Mouse (Mus musculus) lung, postnatal 0 days (tissue): ENCODE results near the gene Phactr1.

Source experiments
- CTCF ChIP-seq: IDR thresholded peaks from 2 replicates; pipeline ENCODE4 v1.5.1; 2016; ENCODE audit warnings: antibody characterized with exemption, mild to moderate bottlenecking
- EP300 ChIP-seq: IDR thresholded peaks from 2 replicates; pipeline ENCODE4 v1.6.1; 2016; ENCODE audit warnings: antibody characterized with exemption, mild to moderate bottlenecking, control low read depth

DNA sequence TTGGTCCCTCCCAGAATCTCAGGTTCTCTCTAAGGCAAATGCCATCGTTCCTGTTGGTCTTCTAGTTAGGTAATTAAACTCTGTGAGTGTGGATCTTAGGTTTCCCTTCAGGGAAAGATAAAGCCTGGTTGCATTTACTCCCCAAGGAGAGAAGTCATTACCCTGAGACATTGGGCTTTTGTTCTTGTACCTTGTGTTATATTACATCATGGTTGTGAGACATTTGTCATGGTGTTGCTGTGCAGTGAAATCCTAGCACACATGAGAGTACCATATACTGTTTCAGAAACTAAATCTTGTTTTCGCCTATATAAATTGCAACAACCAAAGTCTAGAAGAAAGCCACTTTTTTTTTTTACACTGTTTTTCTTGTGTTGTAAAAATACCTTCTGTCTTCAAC is 93.6 kb downstream of the Phactr1 start:
- no peak for TF ChIP-seq CTCF
- TF ChIP-seq EP300, result no peak
